Mouse (Mus musculus): ENCODE measurements around the gene Mcl1. TPM values are rescaled to one million over a fixed set of nuclear protein-coding genes. Genes with fewer than 3 reads are reported as not detected.
A peak's percentile ranks its signal among the peaks of the same experiment; 100 is the strongest.
"Not testable (repeated sequence)": the region's sequence is repeated elsewhere in the genome, so short reads cannot be mapped to it uniquely, and the experiment has no call there.

The Mcl1 gene
- polyA plus RNA-seq, 1 experiment from 2014 or later, result 54.2 TPM

DNA sequence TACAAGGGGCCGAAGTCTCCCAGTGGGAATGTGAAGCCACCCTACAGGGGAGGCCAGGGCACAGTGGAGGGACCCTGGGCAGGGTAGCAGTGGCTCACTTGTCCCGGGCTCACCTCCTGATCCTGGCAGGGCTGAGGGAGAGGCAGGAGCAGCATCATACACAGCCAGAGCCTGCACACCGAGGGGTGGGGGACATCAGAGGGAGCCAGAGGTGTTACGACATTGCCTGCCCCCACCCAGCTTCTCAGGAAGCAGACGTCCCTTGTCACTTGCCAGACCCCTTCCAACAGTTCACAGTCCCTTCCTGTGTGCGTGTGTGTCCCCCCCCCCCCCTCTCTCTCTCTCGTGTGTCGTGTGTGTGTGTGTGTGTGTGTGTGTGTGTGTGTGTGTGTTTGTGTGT lies 26.3 kb downstream of the Mcl1 start:
- H3K27ac ChIP-seq, result no peak overlapping the region
- no peak overlapping the region for H3K4me3 ChIP-seq
- peaks cover 34% of the 10 kb centered on the region for H3K4me1 ChIP-seq (replicated peaks)
- H3K9me3 ChIP-seq, result no peaks in the 10 kb centered on the region
- H3K9ac ChIP-seq, result no peak overlapping the region
- ATAC-seq (ENCODE audit: low FRiP score), result no peak
- WGBS, result 53% methylated on average over 6 of the region's 8 CpGs
- H3K27me3 ChIP-seq, result peaks cover 11% of the 10 kb centered on the region; the same call in 1 of the 2 replicates
- no peaks in the 10 kb centered on the region for H3K36me3 ChIP-seq
- H3K4me2 ChIP-seq, result no peak overlapping the region

DNA sequence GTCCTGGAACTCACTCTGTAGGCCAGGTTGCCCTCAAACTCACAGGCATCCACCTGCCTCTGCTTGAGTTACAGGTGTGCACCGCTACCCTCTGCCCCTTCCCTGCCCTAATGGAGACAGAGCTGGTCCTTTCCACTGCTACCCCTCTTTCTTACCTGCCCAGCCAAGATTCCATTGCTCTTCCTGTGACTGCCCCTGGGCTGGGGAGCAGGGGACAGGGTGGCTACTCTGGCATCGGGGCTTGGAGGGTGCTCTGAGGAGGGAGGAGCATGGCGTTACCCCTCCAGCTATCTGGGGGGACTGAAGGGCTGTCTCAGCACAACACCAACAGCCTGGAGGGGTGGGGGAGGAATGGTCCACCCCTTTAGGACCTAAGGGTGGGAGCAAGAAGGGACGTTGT lies 26.7 kb downstream of the Mcl1 start:
- Histone ChIP-seq H3K9ac (no peak overlapping the region), H3K36me3 (no peaks in the 10 kb centered on the region), H3K27me3 (peaks cover 11% of the 10 kb centered on the region; the same call in 1 of the 2 replicates), H3K4me3 (no peak overlapping the region), H3K4me2 (no peak overlapping the region), H3K27ac (no peak overlapping the region), H3K4me1 (replicated peaks) (peaks cover 34% of the 10 kb centered on the region), H3K9me3 (no peaks in the 10 kb centered on the region)
- 78% methylated on average over 4 of the region's 4 CpGs for WGBS
- no peak for ATAC-seq (ENCODE audit: low FRiP score)

DNA sequence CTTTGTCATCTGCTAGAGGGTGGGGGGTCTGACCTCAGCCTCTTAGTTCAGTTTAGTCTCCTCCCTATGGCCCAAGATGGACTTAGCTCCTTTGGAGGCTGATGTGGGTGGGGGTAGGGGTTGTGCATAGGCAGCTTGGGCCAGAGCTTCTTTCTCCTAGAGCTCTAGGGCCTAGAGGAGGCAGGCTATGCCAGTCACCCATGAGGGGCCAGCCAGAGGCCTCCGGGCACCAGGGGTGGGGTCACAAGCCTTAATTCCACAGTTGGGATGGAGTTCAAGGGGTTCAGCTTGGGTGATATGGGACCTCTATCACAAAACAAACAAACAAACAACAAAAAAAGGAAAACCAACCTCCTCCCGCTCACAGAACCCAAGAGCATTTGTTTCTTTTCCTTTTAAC lies 27.1 kb downstream of the Mcl1 start:
- H3K4me1 ChIP-seq (replicated peaks), result peaks cover 32% of the 10 kb centered on the region
- ATAC-seq (ENCODE audit: low FRiP score), result no peak
- WGBS, result 84% methylated on average over 2 of the region's 2 CpGs
- no peak overlapping the region for H3K4me2 ChIP-seq
- H3K9ac ChIP-seq, result no peak overlapping the region
- no peaks in the 10 kb centered on the region for H3K9me3 ChIP-seq
- no peak overlapping the region for H3K27ac ChIP-seq
- no peak overlapping the region for H3K4me3 ChIP-seq
- H3K36me3 ChIP-seq, result no peaks in the 10 kb centered on the region
- H3K27me3 ChIP-seq, result peaks cover 11% of the 10 kb centered on the region; the same call in 1 of the 2 replicates

DNA sequence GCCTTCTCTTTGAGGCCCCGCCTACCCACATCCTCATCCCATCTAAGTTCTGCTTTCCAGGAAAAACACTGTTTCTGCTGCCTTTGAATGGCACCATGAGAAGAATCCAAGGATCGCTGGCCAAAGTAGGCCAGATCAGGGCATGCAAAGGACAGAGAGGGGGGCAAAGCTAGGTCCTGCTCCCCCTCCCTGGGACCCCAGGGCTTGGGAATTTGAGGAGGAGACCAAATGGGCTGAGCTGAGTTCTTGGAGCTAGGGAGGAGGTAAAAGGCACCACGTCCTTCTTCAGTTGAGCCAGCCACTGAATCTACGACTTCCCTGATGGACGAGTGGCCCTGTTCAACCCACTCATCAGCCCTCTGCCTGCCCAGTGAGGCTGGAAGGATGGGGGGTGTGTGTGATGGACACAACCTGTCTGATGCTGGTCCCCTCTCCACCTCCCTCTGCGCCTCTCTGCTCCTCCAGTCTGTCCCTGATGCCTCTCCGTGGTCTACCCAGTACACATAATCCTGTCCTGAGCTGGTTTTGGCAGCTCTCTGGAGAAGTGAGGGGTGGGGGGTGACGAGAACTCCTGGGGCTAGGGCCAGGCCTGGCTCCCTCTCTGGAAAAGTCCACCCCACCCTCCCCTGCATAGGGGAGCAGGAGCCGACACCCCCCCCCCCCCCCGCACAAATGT lies 28.0 kb downstream of the Mcl1 start:
- ATAC-seq (ENCODE audit: low FRiP score), result no peak
- H3K36me3 ChIP-seq, result no peaks in the 10 kb centered on the region
- no peak overlapping the region for H3K4me3 ChIP-seq
- H3K9me3 ChIP-seq, result no peaks in the 10 kb centered on the region
- no peak overlapping the region for H3K27ac ChIP-seq
- 48% methylated on average over 9 of the region's 10 CpGs for WGBS
- H3K27me3 ChIP-seq, result peaks cover 11% of the 10 kb centered on the region; the same call in 1 of the 2 replicates
- H3K4me1 ChIP-seq (replicated peaks), result peaks cover 23% of the 10 kb centered on the region
- H3K9ac ChIP-seq, result peak overlapping the region; percentile 67
- H3K4me2 ChIP-seq, result peak overlapping the region; percentile 73

DNA sequence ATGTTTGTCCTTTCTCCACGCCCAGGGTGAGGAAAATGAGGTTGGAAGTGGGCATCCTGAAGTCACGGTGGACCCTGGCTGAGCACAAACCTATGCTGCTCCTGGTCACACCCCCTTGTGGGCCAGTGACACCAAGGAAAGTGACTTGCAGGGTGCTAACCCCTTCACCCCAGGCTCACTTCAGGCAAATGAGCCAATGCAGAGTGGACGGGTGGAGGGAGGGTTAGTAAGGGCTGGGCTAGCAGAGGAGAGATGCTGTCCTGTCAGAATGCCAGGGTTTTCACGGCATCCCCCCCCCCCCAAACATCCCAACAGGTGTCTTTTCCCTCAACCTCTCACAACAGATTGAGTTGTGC lies 28.6 kb downstream of the Mcl1 start:
- peak overlapping the region; percentile 73 for H3K4me2 ChIP-seq
- peak overlapping the region; percentile 41 for H3K4me3 ChIP-seq
- H3K36me3 ChIP-seq, result no peaks in the 10 kb centered on the region
- peak overlapping the region; percentile 67 for H3K9ac ChIP-seq
- no peak overlapping the region for H3K27ac ChIP-seq
- H3K9me3 ChIP-seq, result no peaks in the 10 kb centered on the region
- H3K4me1 ChIP-seq (replicated peaks), result peaks cover 22% of the 10 kb centered on the region
- 9% methylated on average over 4 of the region's 4 CpGs for WGBS
- ATAC-seq (ENCODE audit: low FRiP score), result peak; percentile 12; the same call in 1 of the 2 replicates
- H3K27me3 ChIP-seq, result peaks cover 11% of the 10 kb centered on the region; the same call in 1 of the 2 replicates

DNA sequence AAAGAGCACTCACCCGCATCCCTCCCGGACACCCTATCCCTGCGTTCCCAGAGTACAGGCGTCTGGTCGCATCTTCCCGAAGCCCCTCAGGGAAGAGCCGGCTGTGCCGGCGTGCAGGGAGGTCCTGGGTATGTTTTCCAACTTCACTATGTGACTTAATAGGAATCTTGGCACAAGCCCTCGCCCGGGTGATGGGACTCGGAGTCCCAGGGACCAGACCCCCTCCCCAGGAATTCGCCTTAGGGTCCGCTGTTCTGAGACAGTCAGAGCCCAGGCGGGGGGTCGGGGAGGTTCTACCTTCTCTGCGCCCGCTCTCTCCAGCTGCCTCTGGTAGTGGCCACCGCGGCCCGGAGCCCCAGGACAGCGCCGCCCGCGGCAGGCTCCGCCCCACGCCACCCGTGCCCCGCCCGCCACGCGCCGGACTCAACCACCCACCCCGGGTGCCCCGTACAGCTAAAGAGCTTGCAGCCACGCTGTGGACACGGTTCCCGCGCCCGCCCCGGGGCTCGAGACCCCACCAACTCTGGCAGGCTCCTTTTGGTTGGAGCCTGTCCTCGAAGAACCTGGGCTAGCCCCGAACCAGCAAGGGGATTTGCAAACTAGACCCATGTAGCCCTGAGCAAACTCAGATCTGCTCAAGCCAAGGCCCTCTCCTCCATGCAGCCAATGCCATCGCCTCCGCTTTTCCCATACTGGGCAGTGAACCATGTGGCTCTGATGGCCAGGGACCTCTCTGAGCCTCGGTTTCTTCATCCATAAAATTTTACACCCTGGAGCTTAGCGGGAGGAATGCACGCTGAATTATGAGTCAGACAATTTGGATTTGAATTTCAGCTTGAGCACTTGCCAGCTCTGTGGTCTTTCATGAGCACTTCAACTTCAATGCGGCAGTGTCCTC lies 29.2 kb downstream of the Mcl1 start, which contains the start of gene Adamtsl4:
Gene Adamtsl4, minus strand, starts transcription at position 394 of the 898 bp plus-strand sequence.
- peaks cover 22% of the 10 kb centered on the region for H3K4me1 ChIP-seq (replicated peaks)
- H3K27me3 ChIP-seq, result peaks cover 11% of the 10 kb centered on the region; the same call in 1 of the 2 replicates
- peak; percentile 57 for ATAC-seq (ENCODE audit: low FRiP score)
- H3K9ac ChIP-seq, result peak within 1 kb of the TSS; percentile 67
- peak within 1 kb of the TSS; percentile 41 for H3K4me3 ChIP-seq
- no peaks in the 10 kb centered on the region for H3K9me3 ChIP-seq
- no peaks in the 10 kb centered on the region for H3K36me3 ChIP-seq
- 0 out of 2 replicates have a peak within 1 kb of the TSS, but pooled peaks have one; percentile 40 for H3K27ac ChIP-seq
- WGBS, result 6% methylated on average over 45 of the region's 50 CpGs
- H3K4me2 ChIP-seq, result peak within 1 kb of the TSS; percentile 73

DNA sequence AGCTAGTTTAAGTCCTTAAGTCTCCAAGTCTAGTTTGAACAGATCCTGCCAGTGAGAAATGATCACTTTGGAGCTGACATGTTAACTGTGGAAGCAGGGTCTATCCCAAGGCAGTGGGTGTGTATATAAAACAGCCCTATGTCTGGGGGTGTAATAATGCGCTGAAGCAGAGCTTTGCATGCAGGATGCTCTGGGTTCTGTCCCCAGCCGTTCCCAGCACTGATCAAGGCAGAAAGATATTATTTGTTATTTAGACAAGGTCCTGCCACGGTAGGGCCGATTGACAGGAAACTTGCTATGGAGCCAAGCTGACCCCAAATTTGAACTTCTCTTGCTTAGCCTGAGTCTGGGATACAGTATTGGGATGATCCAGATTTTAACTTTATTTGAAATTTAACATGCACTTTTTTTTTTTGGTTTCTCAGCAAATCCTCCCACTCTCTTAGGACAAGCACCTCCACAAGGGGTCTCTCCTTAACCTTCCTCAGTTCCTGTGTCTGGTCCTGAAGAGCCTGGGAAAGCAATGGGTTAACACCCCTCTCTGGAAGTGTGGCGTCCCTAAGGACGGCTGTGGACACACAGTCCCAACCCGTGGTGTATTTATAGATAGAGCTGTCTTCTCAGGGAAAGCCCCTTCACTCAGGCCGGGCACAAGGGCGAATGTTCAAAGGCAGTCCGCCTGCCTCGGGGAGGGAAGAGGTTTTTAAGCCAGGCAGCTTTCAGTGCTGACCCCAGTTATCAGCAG lies 30.8 kb downstream of the Mcl1 start:
- H3K27ac ChIP-seq, result no peak overlapping the region
- H3K4me1 ChIP-seq (replicated peaks), result peaks cover 22% of the 10 kb centered on the region
- WGBS, result 33% methylated on average over 11 of the region's 11 CpGs
- H3K9ac ChIP-seq, result no peak overlapping the region
- H3K4me3 ChIP-seq, result no peak overlapping the region
- ATAC-seq (ENCODE audit: low FRiP score), result no peak
- H3K36me3 ChIP-seq, result no peaks in the 10 kb centered on the region
- no peaks in the 10 kb centered on the region for H3K9me3 ChIP-seq
- no peak overlapping the region for H3K4me2 ChIP-seq
- peaks cover 11% of the 10 kb centered on the region; the same call in 1 of the 2 replicates for H3K27me3 ChIP-seq

DNA sequence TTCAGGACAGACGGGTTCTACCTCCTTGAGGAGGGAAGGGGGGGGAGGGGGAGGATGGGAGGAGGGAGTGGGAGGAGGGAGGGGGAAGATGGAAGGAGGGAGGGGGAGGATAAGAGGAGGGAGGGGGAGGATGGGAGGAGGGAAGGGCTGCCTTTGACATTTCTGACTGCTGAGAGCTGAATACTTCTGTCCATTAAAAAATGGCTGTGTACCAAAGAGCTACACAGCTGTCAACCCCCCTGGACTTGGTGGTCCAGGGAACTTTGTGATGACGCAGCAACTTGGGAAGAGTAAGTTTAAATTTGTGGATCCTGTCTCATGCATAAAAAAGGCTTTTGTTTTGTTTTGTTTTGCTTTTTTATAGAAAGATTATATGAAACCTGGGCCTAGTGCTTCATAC lies 31.4 kb downstream of the Mcl1 start:
- Histone ChIP-seq H3K27ac (no peak overlapping the region), H3K9me3 (no peaks in the 10 kb centered on the region), H3K4me1 (replicated peaks) (peaks cover 22% of the 10 kb centered on the region), H3K4me3 (no peak overlapping the region), H3K36me3 (no peaks in the 10 kb centered on the region), H3K9ac (no peak overlapping the region), H3K4me2 (no peak overlapping the region), H3K27me3 (peaks cover 11% of the 10 kb centered on the region; the same call in 1 of the 2 replicates)
- no peak for ATAC-seq (ENCODE audit: low FRiP score)
- WGBS, result 39% methylated on average over 2 of the region's 2 CpGs

DNA sequence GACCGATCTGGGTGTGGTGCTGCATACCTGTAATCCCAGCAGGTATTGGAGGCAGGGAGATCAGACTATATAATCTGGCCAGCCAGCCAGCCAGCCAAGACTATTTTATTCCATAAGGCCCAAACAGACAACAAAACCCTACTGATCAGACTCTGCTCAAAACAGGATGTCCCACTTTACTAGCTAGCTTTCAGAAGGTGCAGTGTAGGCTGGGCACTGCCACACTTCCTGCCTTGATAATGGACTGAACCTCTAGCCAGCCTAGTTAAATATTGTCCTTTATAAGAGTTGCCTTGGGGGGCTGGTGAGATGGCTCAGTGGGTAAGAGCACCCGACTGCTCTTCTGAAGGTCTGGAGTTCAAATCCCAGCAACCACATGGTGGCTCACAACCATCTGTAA lies 32.0 kb downstream of the Mcl1 start:
- 89% methylated on average over 2 of the region's 2 CpGs for WGBS
- H3K9me3 ChIP-seq; H3K27ac ChIP-seq; H3K4me3 ChIP-seq; H3K4me2 ChIP-seq; H3K36me3 ChIP-seq; ATAC-seq (ENCODE audit: low FRiP score); H3K9ac ChIP-seq: not testable (repeated sequence)
- H3K4me1 ChIP-seq (replicated peaks), result peaks cover 23% of the 10 kb centered on the region
- H3K27me3 ChIP-seq, result peaks cover 11% of the 10 kb centered on the region; the same call in 1 of the 2 replicates

DNA sequence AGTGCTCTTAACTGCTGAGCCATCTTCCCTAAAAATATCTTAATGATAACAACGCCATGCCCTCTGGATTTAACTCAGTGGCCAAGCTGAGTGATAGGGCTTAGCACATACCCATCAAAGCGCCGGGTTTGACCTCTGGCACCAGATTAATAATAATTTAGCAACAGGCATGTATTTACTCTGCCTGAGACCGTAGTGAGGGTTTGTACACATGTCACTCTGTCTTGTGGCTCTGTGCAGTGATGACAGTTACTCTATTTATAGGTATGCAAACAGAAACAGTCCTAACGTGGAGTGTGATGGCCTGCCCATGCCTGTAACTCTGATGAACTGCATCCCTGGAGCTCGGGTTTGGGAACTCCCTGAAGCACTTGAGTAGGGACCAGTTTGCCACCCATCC lies 34.1 kb downstream of the Mcl1 start:
- no peak overlapping the region for H3K4me2 ChIP-seq
- ATAC-seq (ENCODE audit: low FRiP score), result no peak
- peaks cover 22% of the 10 kb centered on the region for H3K4me1 ChIP-seq (replicated peaks)
- no peak overlapping the region for H3K27ac ChIP-seq
- no peak overlapping the region for H3K4me3 ChIP-seq
- H3K9ac ChIP-seq, result no peak overlapping the region
- no peaks in the 10 kb centered on the region for H3K36me3 ChIP-seq
- 87% methylated on average over 6 of the region's 6 CpGs for WGBS
- H3K9me3 ChIP-seq, result no peaks in the 10 kb centered on the region
- H3K27me3 ChIP-seq, result no peaks in the 10 kb centered on the region

DNA sequence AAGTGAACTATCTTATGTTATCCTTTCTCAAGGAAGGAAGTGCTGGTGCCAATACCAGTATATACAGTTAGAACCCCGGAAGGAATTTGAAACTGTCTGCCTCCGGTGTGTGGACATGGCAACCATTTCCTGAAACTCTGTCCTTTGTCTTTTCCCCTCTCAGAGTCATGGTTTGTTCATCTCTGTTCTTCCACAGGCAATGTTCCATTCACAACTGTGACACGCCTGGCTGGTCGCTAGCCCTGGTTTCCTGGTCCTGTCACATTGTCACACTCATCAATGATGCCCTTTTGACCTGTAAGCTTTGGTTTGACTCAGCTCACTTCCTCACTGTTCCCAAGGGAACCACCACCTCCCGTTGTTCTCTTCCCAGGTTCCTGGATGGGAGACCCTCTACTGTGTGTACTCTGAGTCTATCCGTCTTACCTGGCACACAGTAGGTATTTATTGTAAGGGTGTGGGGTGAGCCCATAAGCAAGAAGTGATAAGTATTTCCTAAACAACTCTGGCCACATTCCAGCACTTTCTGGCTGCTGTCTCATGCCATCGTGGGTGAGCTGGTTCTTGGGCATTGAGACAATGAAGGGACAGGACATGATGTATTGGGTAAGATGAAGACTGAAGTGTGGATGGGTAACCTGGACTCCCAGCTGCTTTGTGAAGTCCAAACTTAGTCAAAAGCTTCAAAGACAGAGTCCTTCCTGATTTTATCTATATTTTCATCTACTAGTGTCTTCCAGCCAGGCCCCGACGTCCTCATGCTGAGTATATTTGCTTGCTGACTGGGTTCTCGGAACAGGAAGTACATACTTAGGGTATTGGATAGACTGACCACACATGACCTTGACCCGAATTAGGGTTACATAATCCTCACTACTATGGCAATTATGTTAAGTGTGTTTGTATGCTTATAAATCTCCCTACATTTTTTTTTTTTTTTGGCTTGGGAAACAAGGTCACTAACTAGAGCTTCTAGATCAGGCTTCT lies 35.5 kb downstream of the Mcl1 start:
- H3K9me3 ChIP-seq, result no peaks in the 10 kb centered on the region
- no peak for ATAC-seq (ENCODE audit: low FRiP score)
- no peak overlapping the region for H3K4me2 ChIP-seq
- H3K36me3 ChIP-seq, result no peaks in the 10 kb centered on the region
- H3K4me3 ChIP-seq, result no peak overlapping the region
- no peaks in the 10 kb centered on the region for H3K27me3 ChIP-seq
- H3K9ac ChIP-seq, result no peak overlapping the region
- 58% methylated on average over 11 of the region's 11 CpGs for WGBS
- no peak overlapping the region for H3K27ac ChIP-seq
- peaks cover 14% of the 10 kb centered on the region for H3K4me1 ChIP-seq (replicated peaks)
